In genomic region chr13:14618724-14619123, GRCm38 (mm10) we compare ENCODE assay signal across 8 mouse cellular contexts. TPM values are rescaled to one million over a fixed set of nuclear protein-coding genes. Genes with fewer than 3 reads are reported as not detected.
DNase-seq lines count a peak whose midpoint lies in the region; ATAC-seq and TF ChIP-seq lines count a peak whose summit lies in the region.

No protein-coding gene starts in this region.

- no peak overlapping the region for H3K9ac ChIP-seq in heart, postnatal 0 days (replicated peaks; ENCODE audit: low read depth, low read length)
- H3K9ac ChIP-seq in lung, embryonic 14.5 days = no peak overlapping the region

- H3K4me1 ChIP-seq in heart, postnatal 0 days (ENCODE audit: control insufficient read depth, insufficient read depth) = no peaks in the 10 kb centered on the region
- H3K4me1 ChIP-seq in lung, embryonic 14.5 days (ENCODE audit: insufficient read depth) = no peaks in the 10 kb centered on the region

- no peaks in the 10 kb centered on the region for H3K27me3 ChIP-seq in heart, postnatal 0 days (ENCODE audit: control insufficient read depth, insufficient read depth, low read length)
- H3K27me3 ChIP-seq in lung, embryonic 14.5 days (ENCODE audit: insufficient read depth, low read length) = no peaks in the 10 kb centered on the region

- peaks cover 52% of the 10 kb centered on the region for H3K36me3 ChIP-seq in heart, postnatal 0 days (replicated peaks; ENCODE audit: control insufficient read depth, insufficient read depth, low read length)
- peaks cover 59% of the 10 kb centered on the region for H3K36me3 ChIP-seq in lung, embryonic 14.5 days (ENCODE audit: insufficient read depth)

- H3K27ac ChIP-seq in heart, postnatal 0 days (ENCODE audit: low read depth) = no peak overlapping the region
- H3K27ac ChIP-seq in lung, embryonic 14.5 days (ENCODE audit: low read depth) = no peak overlapping the region

- no peaks in the 10 kb centered on the region for H3K9me3 ChIP-seq in heart, postnatal 0 days (replicated peaks; ENCODE audit: control insufficient read depth, low read length)
- no peaks in the 10 kb centered on the region for H3K9me3 ChIP-seq in lung, embryonic 14.5 days (ENCODE audit: low read depth, low read length)

- no peak overlapping the region for H3K4me3 ChIP-seq in heart, postnatal 0 days (ENCODE audit: low read depth, low read length)
- no peak overlapping the region for H3K4me3 ChIP-seq in lung, embryonic 14.5 days (ENCODE audit: low read depth, low read length)

- no peak for ATAC-seq in heart, postnatal 0 days (ENCODE audit: insufficient read depth, low read depth)
- ATAC-seq in lung, embryonic 14.5 days (ENCODE audit: insufficient read depth) = 0 out of 2 replicates have a peak, but pooled peaks have one; percentile 35
- ATAC-seq in neutrophil, adult 5-6 weeks (ENCODE audit: extremely low read depth, insufficient number of reproducible peaks, low FRiP score, poor library complexity, severe bottlenecking) = peak; percentile 92; the same call in 1 of the 2 replicates

- peak; percentile 69 to 77 for DNase-seq in CD8-positive naive resting alpha-beta T cell, adult 2 months (ENCODE audit: low read depth in 2 of 2, low spot score in 2 of 2)
- peak; percentile 48 for DNase-seq in adrenal gland, adult 2 months
- peak; percentile 60 for DNase-seq in embryo, embryonic 11 days
- DNase-seq in heart, postnatal 0 days (ENCODE audit: low spot score) = peak; percentile 13
- DNase-seq in kidney, postnatal 4 days = peak; percentile 75 to 79
- peak; percentile 80 for DNase-seq in lung, embryonic 14.5 days
- peak; percentile 82 for DNase-seq in thymus, postnatal 14 days

- TF ChIP-seq CTCF in heart, postnatal 0 days (IDR thresholded peaks at IDR 0.05; ENCODE audit: low read depth) = peak; percentile 92
- peak; percentile 93 for TF ChIP-seq CTCF in lung, embryonic 14.5 days (IDR thresholded peaks at IDR 0.05; ENCODE audit: low read depth)

- 19% methylated on average over 2 of the region's 2 CpGs for WGBS in heart, postnatal 0 days
- 23% methylated on average over 2 of the region's 2 CpGs for WGBS in lung, embryonic 14.5 days

- no peak for TF ChIP-seq EP300 in heart, postnatal 0 days (IDR thresholded peaks at IDR 0.05; ENCODE audit: low read depth)

- no peak overlapping the region for H3K4me2 ChIP-seq in heart, postnatal 0 days (ENCODE audit: low read depth, low read length)
- H3K4me2 ChIP-seq in lung, embryonic 14.5 days = no peak overlapping the region

RNA-seq across cellular contexts. Expression of gene Psma2, which starts 5.7 kb away (rescaled TPM):
- total RNA-seq in adrenal gland, adult 2 months (2021) = 100 to 1,000 TPM in 1 of 2 experiments, 10 to 100 TPM in 1; 99.6 to 106 TPM
- polyA plus RNA-seq in adrenal gland, adult 2 months (2012; rRNA removed) = 18.4 and 20.2 TPM in 2 replicates
- total RNA-seq in heart, postnatal 0 days (2014; rRNA removed; ENCODE audit: low replicate concordance) = 62.3 and 70.7 TPM in 2 replicates
- 140 and 141 TPM in 2 replicates for polyA plus RNA-seq in heart, postnatal 0 days (2015; fragmentation: Nextera tagmentation; extraction: Ambion mirVana)
- 198 and 212 TPM in 2 replicates for polyA plus RNA-seq in lung, embryonic 14.5 days (2014; fragmentation: Nextera tagmentation; extraction: Ambion mirVana)
- 58.4 and 70.0 TPM in 2 replicates for total RNA-seq in neutrophil, adult 5-6 weeks (2017)

RNA-seq across cellular contexts. Expression of gene Mrpl32, which starts 5.8 kb away (rescaled TPM):
- total RNA-seq in adrenal gland, adult 2 months (2021) = 10 to 100 TPM; 49.8 to 83.5 TPM
- polyA plus RNA-seq in adrenal gland, adult 2 months (2012; rRNA removed) = 8.9 and 10.7 TPM in 2 replicates
- 17.9 and 18.3 TPM in 2 replicates for total RNA-seq in heart, postnatal 0 days (2014; rRNA removed; ENCODE audit: low replicate concordance)
- polyA plus RNA-seq in heart, postnatal 0 days (2015; fragmentation: Nextera tagmentation; extraction: Ambion mirVana) = 141 and 150 TPM in 2 replicates
- 101 and 109 TPM in 2 replicates for polyA plus RNA-seq in lung, embryonic 14.5 days (2014; fragmentation: Nextera tagmentation; extraction: Ambion mirVana)
- total RNA-seq in neutrophil, adult 5-6 weeks (2017) = 48.5 and 49.7 TPM in 2 replicates

RNA-seq across cellular contexts. Expression of gene AW209491, which starts 11.2 kb away (rescaled TPM):
- total RNA-seq in adrenal gland, adult 2 months (2021) = 10 to 100 TPM; 16.9 to 19.1 TPM
- 1.6 and 2.1 TPM in 2 replicates for polyA plus RNA-seq in adrenal gland, adult 2 months (2012; rRNA removed)
- total RNA-seq in heart, postnatal 0 days (2014; rRNA removed; ENCODE audit: low replicate concordance) = 5.4 and 9.7 TPM in 2 replicates
- 14.1 and 16.4 TPM in 2 replicates for polyA plus RNA-seq in heart, postnatal 0 days (2015; fragmentation: Nextera tagmentation; extraction: Ambion mirVana)
- polyA plus RNA-seq in lung, embryonic 14.5 days (2014; fragmentation: Nextera tagmentation; extraction: Ambion mirVana) = 24.8 and 26.8 TPM in 2 replicates
- total RNA-seq in neutrophil, adult 5-6 weeks (2017) = 4.7 and 5.2 TPM in 2 replicates

Comparison
In these comparisons a context has a peak if more than half of its experiments do, and no peak if none do; other contexts are left out.
1. DNase-seq: peak in every context shown above with its lines; median percentile 82 in thymus, postnatal 14 days; 80 in lung, embryonic 14.5 days; 77 in kidney, postnatal 4 days; 73 in CD8-positive naive resting alpha-beta T cell, adult 2 months; 60 in embryo, embryonic 11 days; 48 in adrenal gland, adult 2 months; 13 in heart, postnatal 0 days.